Mouse (Mus musculus) lung, postnatal 4 days (tissue): ENCODE data around the gene Tmsb4x.

Source experiments
- DNase-seq, 2 experiments: peaks; one replicate each; pipeline ENCODE4 v3.0.0; 2021

Tmsb4x gene

DNA sequence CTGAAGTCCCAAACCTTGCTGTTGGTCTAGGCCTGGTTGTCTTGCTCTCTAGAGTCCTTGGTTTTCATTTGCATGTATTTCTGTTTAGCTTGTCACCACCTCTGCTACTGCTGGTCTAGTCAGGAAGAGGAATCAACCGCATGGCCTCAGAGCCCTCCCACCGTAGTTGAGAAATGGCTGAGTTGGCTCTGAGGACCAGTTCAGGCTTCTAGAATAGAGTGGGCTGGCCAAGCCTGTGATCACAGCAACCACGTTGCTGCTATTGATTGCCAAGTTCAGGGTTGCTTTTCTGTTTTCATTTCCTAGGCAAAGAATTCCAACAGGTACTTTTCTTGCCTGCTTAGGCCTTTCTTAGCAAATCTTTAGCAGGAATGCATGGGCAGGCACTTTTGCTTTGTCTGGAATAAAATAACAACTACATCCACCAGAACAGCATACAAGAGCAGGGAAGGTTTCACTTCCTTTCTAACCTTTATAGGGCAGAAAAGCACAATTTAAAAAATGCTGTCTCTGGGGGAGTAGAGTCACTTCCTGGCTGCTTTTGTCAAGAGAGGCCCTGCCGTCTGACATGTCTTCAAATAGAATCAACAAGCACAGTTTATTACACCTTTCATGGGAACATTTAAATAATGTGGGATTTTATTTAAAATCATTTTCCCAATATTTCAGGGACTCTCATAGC lies 29.0 kb downstream of the Tmsb4x start:
- peak; percentile 27 to 37 for DNase-seq

DNA sequence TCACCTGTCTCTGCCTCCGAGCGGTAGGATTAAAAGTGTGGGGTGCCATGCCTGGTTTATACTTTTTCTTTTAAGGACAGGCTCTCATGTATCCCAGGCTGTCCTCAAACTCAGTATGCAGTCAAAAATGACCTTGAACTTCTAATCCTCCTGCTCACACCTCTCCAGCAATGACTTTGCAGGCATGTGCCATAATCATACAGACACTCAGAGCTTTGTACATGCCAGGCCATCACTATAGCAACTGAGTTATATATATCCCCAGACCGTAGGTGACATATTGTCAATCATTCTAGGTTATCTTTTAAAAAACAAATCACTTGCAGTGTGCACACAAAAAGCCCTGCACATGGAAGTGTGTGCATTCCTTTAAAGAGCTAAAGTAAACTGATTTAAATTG lies 29.6 kb downstream of the Tmsb4x start:
- no peak for DNase-seq

DNA sequence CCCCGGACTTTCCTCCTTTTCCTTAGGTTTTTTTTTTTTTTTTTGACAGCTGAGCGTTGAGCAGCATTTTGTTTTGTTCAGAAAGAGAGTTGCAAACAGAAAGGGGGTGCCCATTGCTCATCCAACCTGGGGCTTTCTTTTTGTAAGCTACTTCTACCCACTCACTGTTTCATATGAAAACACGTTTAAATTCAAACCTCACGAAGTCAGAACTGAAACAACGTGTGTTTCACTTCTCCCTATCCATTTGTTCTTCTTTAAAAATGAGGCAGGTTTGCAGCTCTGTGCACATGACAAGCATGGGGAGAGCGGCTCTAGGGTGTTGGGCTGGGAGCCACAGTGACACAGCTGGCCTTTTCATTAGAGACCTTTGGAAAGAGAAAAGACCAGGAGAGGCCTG lies 33.8 kb downstream of the Tmsb4x start:
- DNase-seq = no peak

DNA sequence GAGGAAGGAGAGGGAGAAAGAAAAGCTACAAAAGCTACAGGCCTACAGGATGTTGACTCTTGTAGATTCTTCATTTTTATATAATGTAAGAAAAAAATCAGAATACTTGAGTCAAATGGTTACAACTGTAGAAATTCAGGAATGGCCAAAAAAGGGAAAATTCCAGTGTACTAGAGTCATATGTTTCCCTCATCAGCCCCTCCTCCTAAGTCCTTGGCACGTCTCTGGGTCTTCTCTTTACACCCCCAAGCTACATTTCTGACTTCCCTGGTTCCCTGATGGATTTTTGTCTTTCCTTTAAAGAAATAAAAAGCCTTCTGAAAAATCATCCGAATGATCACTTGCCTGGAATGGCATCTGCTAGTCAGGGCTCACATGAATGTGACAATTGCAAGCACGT lies 34.8 kb downstream of the Tmsb4x start:
- no peak for DNase-seq

- no peak for DNase-seq
Observed at GRCm38 (mm10) chrX:167172256-167172655, 36.9 kb downstream of the Tmsb4x start.

DNA sequence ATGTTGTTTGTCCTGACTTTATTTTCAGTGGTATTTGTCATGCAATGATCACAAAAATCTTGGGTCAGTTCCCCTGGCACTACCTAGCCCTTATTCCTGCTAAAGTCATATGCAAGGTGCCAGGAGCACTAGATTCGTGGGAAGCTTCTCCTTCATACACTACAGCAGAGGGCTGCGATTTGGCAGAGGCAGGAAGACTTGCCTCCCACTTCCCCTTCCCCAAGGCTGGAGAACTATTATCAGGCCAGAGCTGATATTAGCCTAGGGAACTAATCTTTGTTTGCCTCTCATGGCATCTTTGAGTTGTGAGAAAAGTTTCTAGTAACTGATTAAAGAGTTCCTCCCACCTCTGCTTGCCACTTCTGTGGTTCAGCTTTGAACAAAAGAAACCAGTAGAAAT lies 37.8 kb downstream of the Tmsb4x start:
- no peak for DNase-seq

GRCm38 (mm10) chrX:167167282-167167681 lies 41.8 kb downstream of the Tmsb4x start:
- peak; percentile 19 to 43 for DNase-seq

- no peak for DNase-seq
Observed at GRCm38 (mm10) chrX:167166051-167166450, 43.1 kb downstream of the Tmsb4x start.

- DNase-seq = no peak
Observed at GRCm38 (mm10) chrX:167157691-167158090, 51.4 kb downstream of the Tmsb4x start.
